Mouse (Mus musculus): ENCODE measurements around the gene Il1r2. TPM values are rescaled to one million over a fixed set of nuclear protein-coding genes. Genes with fewer than 3 reads are reported as not detected.

The Il1r2 gene
- polyA plus RNA-seq, 1 experiment, result 4.2 TPM

GRCm38 (mm10) chr1:40131631-40132030 is 57.8 kb downstream of the Il1r2 start:
- no peak overlapping the region for H3K27ac ChIP-seq (ENCODE audit: control insufficient read depth, insufficient read depth, low read length)
- no peak for DNase-seq
- no peaks in the 10 kb centered on the region for H3K36me3 ChIP-seq (ENCODE audit: control insufficient read depth, insufficient read depth, low read length)
- H3K4me1 ChIP-seq (replicated peaks; ENCODE audit: control insufficient read depth, insufficient read depth, low read length), result no peaks in the 10 kb centered on the region; the same call in 1 of the 2 replicates
- TF ChIP-seq CTCF (IDR thresholded peaks at IDR 0.05; ENCODE audit: borderline replicate concordance, control insufficient read depth, extremely low read depth, insufficient read depth, low read length, poor library complexity) (no peak), POLR2A (IDR thresholded peaks at IDR 0.05; ENCODE audit: control insufficient read depth, extremely low read depth, insufficient read depth, low read length, poor library complexity) (no peak)
- WGBS, result 42% methylated on average over 1 of the region's 1 CpGs
- H3K27me3 ChIP-seq (ENCODE audit: control insufficient read depth, insufficient read depth, low read length), result no peaks in the 10 kb centered on the region
- H3K4me3 ChIP-seq (ENCODE audit: control insufficient read depth, insufficient read depth, low read length), result no peak overlapping the region

- Histone ChIP-seq H3K27me3 (ENCODE audit: control insufficient read depth, insufficient read depth, low read length) (no peaks in the 10 kb centered on the region), H3K4me3 (ENCODE audit: control insufficient read depth, insufficient read depth, low read length) (no peak overlapping the region), H3K27ac (ENCODE audit: control insufficient read depth, insufficient read depth, low read length) (no peak overlapping the region), H3K36me3 (ENCODE audit: control insufficient read depth, insufficient read depth, low read length) (no peaks in the 10 kb centered on the region), H3K4me1 (replicated peaks; ENCODE audit: control insufficient read depth, insufficient read depth, low read length) (no peaks in the 10 kb centered on the region; the same call in 1 of the 2 replicates)
- TF ChIP-seq CTCF (IDR thresholded peaks at IDR 0.05; ENCODE audit: borderline replicate concordance, control insufficient read depth, extremely low read depth, insufficient read depth, low read length, poor library complexity), result no peak
- TF ChIP-seq POLR2A (IDR thresholded peaks at IDR 0.05; ENCODE audit: control insufficient read depth, extremely low read depth, insufficient read depth, low read length, poor library complexity), result no peak
- DNase-seq, result no peak
- 90% methylated on average over 4 of the region's 4 CpGs for WGBS
These were observed 58.8 kb downstream of the Il1r2 start for GRCm38 (mm10) chr1:40132721-40133120.

DNA sequence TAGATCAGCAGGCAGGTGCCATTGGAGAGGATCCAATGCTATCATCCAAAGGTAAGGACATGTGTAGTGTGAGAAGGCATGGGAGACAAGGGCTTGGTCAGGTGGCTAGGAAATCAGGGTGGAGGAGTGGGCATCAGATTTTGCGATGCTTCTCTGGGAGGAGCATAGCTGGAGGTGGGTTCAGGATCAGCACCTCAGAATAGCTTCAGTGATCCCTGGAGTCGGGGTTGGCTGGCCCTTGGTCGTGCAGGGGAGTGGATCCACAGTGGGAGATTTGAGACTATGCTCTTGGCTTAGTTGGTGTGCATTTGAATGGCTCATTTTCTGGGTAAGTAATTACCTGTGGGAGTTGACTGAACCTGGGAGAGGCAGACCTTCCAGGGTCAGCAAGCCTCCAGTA is 59.7 kb downstream of the Il1r2 start:
- TF ChIP-seq CTCF (IDR thresholded peaks at IDR 0.05; ENCODE audit: borderline replicate concordance, control insufficient read depth, extremely low read depth, insufficient read depth, low read length, poor library complexity) (no peak), POLR2A (IDR thresholded peaks at IDR 0.05; ENCODE audit: control insufficient read depth, extremely low read depth, insufficient read depth, low read length, poor library complexity) (no peak)
- DNase-seq, result no peak
- Histone ChIP-seq H3K27ac (ENCODE audit: control insufficient read depth, insufficient read depth, low read length) (no peak overlapping the region), H3K27me3 (ENCODE audit: control insufficient read depth, insufficient read depth, low read length) (no peaks in the 10 kb centered on the region), H3K36me3 (ENCODE audit: control insufficient read depth, insufficient read depth, low read length) (no peaks in the 10 kb centered on the region), H3K4me3 (ENCODE audit: control insufficient read depth, insufficient read depth, low read length) (no peak overlapping the region), H3K4me1 (replicated peaks; ENCODE audit: control insufficient read depth, insufficient read depth, low read length) (no peaks in the 10 kb centered on the region; the same call in 1 of the 2 replicates)
- 92% methylated on average over 3 of the region's 3 CpGs for WGBS

- no peak for TF ChIP-seq CTCF (IDR thresholded peaks at IDR 0.05; ENCODE audit: borderline replicate concordance, control insufficient read depth, extremely low read depth, insufficient read depth, low read length, poor library complexity)
- no peak for TF ChIP-seq POLR2A (IDR thresholded peaks at IDR 0.05; ENCODE audit: control insufficient read depth, extremely low read depth, insufficient read depth, low read length, poor library complexity)
- Histone ChIP-seq H3K27me3 (ENCODE audit: control insufficient read depth, insufficient read depth, low read length) (no peaks in the 10 kb centered on the region), H3K4me3 (ENCODE audit: control insufficient read depth, insufficient read depth, low read length) (no peak overlapping the region), H3K36me3 (ENCODE audit: control insufficient read depth, insufficient read depth, low read length) (no peaks in the 10 kb centered on the region), H3K4me1 (replicated peaks; ENCODE audit: control insufficient read depth, insufficient read depth, low read length) (no peaks in the 10 kb centered on the region), H3K27ac (ENCODE audit: control insufficient read depth, insufficient read depth, low read length) (no peak overlapping the region)
- DNase-seq, result no peak
- WGBS, result 88% methylated on average over 14 of the region's 14 CpGs
These were observed 66.1 kb downstream of the Il1r2 start for GRCm38 (mm10) chr1:40139798-40140532.

DNA sequence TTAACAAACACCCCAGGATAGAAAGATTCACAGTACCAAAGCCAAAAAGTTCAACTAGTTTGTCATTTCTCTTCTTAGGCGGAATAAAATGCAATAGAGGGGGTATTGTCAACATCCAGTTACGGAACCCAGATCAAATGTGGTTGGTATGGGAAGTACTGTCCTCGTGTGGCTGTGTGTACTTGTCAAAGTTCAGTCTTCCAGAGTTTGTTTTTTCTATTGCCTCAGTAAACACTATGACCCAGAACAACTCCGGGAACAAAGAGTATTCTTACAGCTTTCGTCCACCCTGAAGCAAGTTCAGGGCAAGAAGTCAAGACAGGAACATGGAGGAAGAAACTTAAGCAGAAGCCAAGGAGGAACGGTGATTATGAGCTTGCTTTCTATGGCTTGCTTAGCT is 82.2 kb downstream of the Il1r2 start:
- DNase-seq, result no peak
- 94% methylated on average over 6 of the region's 6 CpGs for WGBS
- H3K27me3 ChIP-seq (ENCODE audit: control insufficient read depth, insufficient read depth, low read length), result no peaks in the 10 kb centered on the region
- no peak for TF ChIP-seq CTCF (IDR thresholded peaks at IDR 0.05; ENCODE audit: borderline replicate concordance, control insufficient read depth, extremely low read depth, insufficient read depth, low read length, poor library complexity)
- TF ChIP-seq POLR2A (IDR thresholded peaks at IDR 0.05; ENCODE audit: control insufficient read depth, extremely low read depth, insufficient read depth, low read length, poor library complexity), result no peak
- no peak overlapping the region for H3K27ac ChIP-seq (ENCODE audit: control insufficient read depth, insufficient read depth, low read length)
- H3K4me3 ChIP-seq (ENCODE audit: control insufficient read depth, insufficient read depth, low read length), result no peak overlapping the region
- no peaks in the 10 kb centered on the region for H3K4me1 ChIP-seq (replicated peaks; ENCODE audit: control insufficient read depth, insufficient read depth, low read length)
- H3K36me3 ChIP-seq (ENCODE audit: control insufficient read depth, insufficient read depth, low read length), result no peaks in the 10 kb centered on the region

- H3K27ac ChIP-seq (ENCODE audit: control insufficient read depth, insufficient read depth, low read length), result no peak overlapping the region
- WGBS, result 96% methylated on average over 4 of the region's 4 CpGs
- no peaks in the 10 kb centered on the region for H3K36me3 ChIP-seq (ENCODE audit: control insufficient read depth, insufficient read depth, low read length)
These were observed 89.5 kb downstream of the Il1r2 start for GRCm38 (mm10) chr1:40163329-40163917.

More at GRCm38 (mm10) chr1:40163329-40163917, 89.5 kb downstream of the Il1r2 start:
- no peak for DNase-seq
- Histone ChIP-seq H3K4me1 (replicated peaks; ENCODE audit: control insufficient read depth, insufficient read depth, low read length) (no peaks in the 10 kb centered on the region), H3K4me3 (ENCODE audit: control insufficient read depth, insufficient read depth, low read length) (no peak overlapping the region), H3K27me3 (ENCODE audit: control insufficient read depth, insufficient read depth, low read length) (no peaks in the 10 kb centered on the region)
- TF ChIP-seq CTCF (IDR thresholded peaks at IDR 0.05; ENCODE audit: borderline replicate concordance, control insufficient read depth, extremely low read depth, insufficient read depth, low read length, poor library complexity), result no peak
- TF ChIP-seq POLR2A (IDR thresholded peaks at IDR 0.05; ENCODE audit: control insufficient read depth, extremely low read depth, insufficient read depth, low read length, poor library complexity), result no peak
